ENCODE assay signal across 8 mouse cellular contexts in the genomic region with DNA sequence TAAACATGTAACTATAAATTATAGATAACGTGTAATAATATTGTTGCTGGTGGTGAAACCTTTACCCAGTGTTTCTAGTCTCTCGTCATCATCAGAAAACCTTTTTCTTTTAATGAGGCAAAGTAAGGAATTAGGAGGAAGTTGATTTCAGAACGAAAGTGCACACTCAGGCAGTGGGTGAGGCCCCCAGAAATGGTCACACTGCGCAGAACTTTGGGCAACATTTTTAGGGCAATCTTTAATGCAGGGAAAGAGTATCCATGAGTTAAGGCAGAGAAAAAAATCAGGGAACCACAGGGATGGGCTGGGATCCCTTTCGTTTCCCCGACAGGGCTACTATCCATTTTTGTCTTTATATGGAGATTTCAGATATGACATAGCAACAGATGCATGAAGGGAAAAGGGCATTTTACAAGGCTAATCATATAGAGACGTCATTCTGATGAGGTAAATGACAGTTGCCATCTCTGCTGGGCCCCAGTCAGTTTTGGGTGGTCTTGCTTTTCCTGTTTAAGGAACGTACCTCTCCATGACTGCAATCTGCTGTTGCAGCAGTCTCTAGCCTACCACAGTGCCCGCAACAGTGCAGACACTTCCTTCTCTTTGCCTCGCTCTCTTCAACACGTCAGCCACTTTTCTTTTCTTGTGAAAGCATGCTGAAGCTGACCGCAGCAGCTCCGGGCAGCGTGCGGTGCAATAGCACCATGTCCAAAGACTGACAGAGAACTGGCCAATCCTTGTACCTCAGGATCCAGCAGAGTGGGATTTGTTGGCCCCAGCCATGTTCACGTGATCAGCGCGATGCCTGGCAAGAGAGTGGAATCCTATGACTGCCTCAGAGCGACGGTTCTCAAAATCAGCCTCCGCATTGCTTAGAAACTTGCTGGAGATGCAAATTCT. TPM values are rescaled to one million over a fixed set of nuclear protein-coding genes. Genes with fewer than 3 reads are reported as not detected.
DNase-seq lines count a peak whose midpoint lies in the region; ATAC-seq lines count a peak whose summit lies in the region.

No protein-coding gene starts in this region.

- peak; percentile 51 for DNase-seq in urinary bladder, postnatal 14 days (ENCODE audit: low spot score)
- DNase-seq in urinary bladder, postnatal 10 days (ENCODE audit: low spot score): no peak
- peak; percentile 9 for DNase-seq in embryo, embryonic 9.5 days (ENCODE audit: extremely low spot score)
- DNase-seq in layer of hippocampus, adult 18-20 months (ENCODE audit: low spot score in 2 of 2): peak; percentile 33 to 45
- DNase-seq in lung, adult 18-20 months: peak; percentile 58 to 62

- peak overlapping the region; percentile 61 for H3K4me2 ChIP-seq in heart, embryonic 13.5 days

- WGBS in heart, embryonic 13.5 days: 47% methylated on average over 21 of the region's 21 CpGs

- H3K27me3 ChIP-seq in heart, embryonic 13.5 days (replicated peaks): peaks cover 27% of the 10 kb centered on the region

- no peaks in the 10 kb centered on the region for H3K9me3 ChIP-seq in heart, embryonic 13.5 days

- H3K4me3 ChIP-seq in heart, embryonic 13.5 days: peak overlapping the region; percentile 27

- no peaks in the 10 kb centered on the region for H3K4me1 ChIP-seq in heart, embryonic 13.5 days

- H3K36me3 ChIP-seq in heart, embryonic 13.5 days: no peaks in the 10 kb centered on the region

- peak overlapping the region; percentile 44; the same call in 1 of the 2 replicates for H3K9ac ChIP-seq in heart, embryonic 13.5 days

- no peak; the same call in 1 of the 2 replicates for ATAC-seq in heart, embryonic 13.5 days (ENCODE audit: extremely low read depth, insufficient number of reproducible peaks, low FRiP score, low TSS enrichment)
- ATAC-seq in neutrophil, adult 5-6 weeks (ENCODE audit: extremely low read depth, insufficient number of reproducible peaks, low FRiP score, poor library complexity, severe bottlenecking): peak; percentile 83
- no peak for ATAC-seq in activated CD4-positive, CD25-positive, alpha-beta regulatory T cell, adult 4 months

- H3K27ac ChIP-seq in heart, embryonic 13.5 days (replicated peaks): no peak overlapping the region

RNA-seq across cellular contexts. Expression of gene Fcgr4, which starts 20.7 kb away (rescaled TPM):
- polyA plus RNA-seq in heart, embryonic 13.5 days (2015; fragmentation: Nextera tagmentation; extraction: Ambion mirVana): 0.37 and 0.85 TPM in 2 replicates
- under 1 TPM in 1 of 2 experiments, not detected in 1; 0.25 TPM for total RNA-seq in layer of hippocampus, adult 18-20 months (2021)
- total RNA-seq in neutrophil, adult 5-6 weeks (2017): 134 TPM in 2 replicates
- polyA plus RNA-seq in activated CD4-positive, CD25-positive, alpha-beta regulatory T cell, adult 4 months (2017; shearing (Covaris generic)): under 1 TPM in 1 of 2 experiments, not detected in 1; 0.40 TPM

RNA-seq across cellular contexts. Expression of gene Fcgr2b, which starts 21.7 kb away (rescaled TPM):
- 0.27 and 0.76 TPM in 2 replicates for polyA plus RNA-seq in heart, embryonic 13.5 days (2015; fragmentation: Nextera tagmentation; extraction: Ambion mirVana)
- 1 to 10 TPM; 4.0 to 4.4 TPM for total RNA-seq in layer of hippocampus, adult 18-20 months (2021)
- total RNA-seq in neutrophil, adult 5-6 weeks (2017): 136 and 145 TPM in 2 replicates
- polyA plus RNA-seq in activated CD4-positive, CD25-positive, alpha-beta regulatory T cell, adult 4 months (2017; shearing (Covaris generic)): under 1 TPM; 0.20 to 0.94 TPM

Comparison
In these comparisons a context has a peak if more than half of its experiments do, and no peak if none do; other contexts are left out.
1. RNA of gene Fcgr4, which starts 20.7 kb away (total RNA-seq): 134 TPM in neutrophil, adult 5-6 weeks; 0.25 TPM in layer of hippocampus, adult 18-20 months; every median in the first group is over 100 times any median in the second.
2. RNA of gene Fcgr2b, which starts 21.7 kb away (total RNA-seq): 136 to 145 TPM in neutrophil, adult 5-6 weeks; 4.0 to 4.4 TPM in layer of hippocampus, adult 18-20 months; every median in the first group is over 10 times any median in the second.